Mouse (Mus musculus) megakaryocyte progenitor cell, adult 5-6 weeks (primary cell): ENCODE results near the gene Dcdc2b. TPM values are rescaled to one million over a fixed set of nuclear protein-coding genes. Genes with fewer than 3 reads are reported as not detected.
A peak's percentile ranks its signal among the peaks of the same experiment; 100 is the strongest.

ENCODE experiments used
- ATAC-seq: replicated peaks from 2 replicates; pipeline ENCODE4 v1.8.0; 2016; ENCODE audit warnings: mild to moderate bottlenecking, moderate TSS enrichment, inconsistent platforms; ENCODE audit not compliant: poor library complexity
- total RNA-seq, 2 experiments: library from RNA; stranded (forward) in 1 of 2; stranded (reverse) in 1 of 2; fragments of 157-497, 149-512 nt in 1 of 2; fragments of 200-1000 nt in 1 of 2; gene quantifications; 2 replicates each; pipeline versions ENCODE4 v1.2.3 to v1.2.4; 2015 to 2017

Dcdc2b gene
- 1.3 TPM in 1 of 2 replicates, not detected in the other for total RNA-seq (2015)
- 0.81 TPM in 1 of 2 replicates, not detected in the other for total RNA-seq (2017)

DNA sequence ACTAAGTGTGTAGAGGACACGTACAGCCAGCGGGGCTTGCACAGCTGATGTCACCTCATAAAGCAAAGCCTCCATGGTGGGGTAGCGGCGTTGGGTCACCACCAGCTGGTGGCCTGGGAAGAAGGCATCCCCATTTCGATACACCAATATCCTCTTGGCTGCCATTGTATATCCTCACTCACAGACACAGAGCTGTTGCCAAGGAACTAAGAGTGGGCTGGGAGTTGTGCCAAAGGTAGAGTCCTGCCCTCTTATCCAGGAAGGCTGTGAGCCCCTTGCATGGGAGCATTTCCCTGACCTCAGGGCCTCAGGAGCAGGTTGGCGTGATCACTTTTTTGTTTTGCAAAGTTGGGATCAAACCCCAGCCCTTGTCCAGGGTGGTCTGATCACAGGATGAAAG is at the start of gene Dcdc2b:
Gene Dcdc2b, minus strand, starts transcription at position 165 of the 400 bp plus-strand sequence.
- ATAC-seq = no peak

DNA sequence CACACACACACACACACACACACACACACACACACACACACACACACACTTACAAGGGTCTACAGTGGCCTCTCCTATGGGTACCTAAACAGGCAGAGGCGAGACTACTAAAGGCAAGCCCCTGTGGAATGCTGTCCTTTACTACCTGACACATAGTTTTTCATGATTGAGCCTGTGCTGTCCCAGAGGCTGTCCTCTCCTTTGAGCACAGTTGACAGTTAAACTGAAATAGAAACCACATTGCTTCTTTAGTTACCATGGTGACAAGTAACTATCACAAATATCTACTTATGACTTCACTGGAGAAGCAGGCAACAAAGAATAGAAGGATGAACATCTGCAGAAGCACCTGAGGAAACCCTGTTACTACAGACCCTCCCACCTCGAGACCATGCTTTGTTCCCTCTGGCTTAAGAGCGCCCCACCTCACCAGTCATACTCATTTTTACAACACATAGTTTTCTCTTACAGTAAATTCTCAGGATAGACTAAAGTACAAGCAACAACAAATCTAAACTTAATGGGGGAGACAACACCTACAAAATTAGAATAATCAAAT is 48.3 kb upstream of the Dcdc2b start:
- ATAC-seq = no peak

DNA sequence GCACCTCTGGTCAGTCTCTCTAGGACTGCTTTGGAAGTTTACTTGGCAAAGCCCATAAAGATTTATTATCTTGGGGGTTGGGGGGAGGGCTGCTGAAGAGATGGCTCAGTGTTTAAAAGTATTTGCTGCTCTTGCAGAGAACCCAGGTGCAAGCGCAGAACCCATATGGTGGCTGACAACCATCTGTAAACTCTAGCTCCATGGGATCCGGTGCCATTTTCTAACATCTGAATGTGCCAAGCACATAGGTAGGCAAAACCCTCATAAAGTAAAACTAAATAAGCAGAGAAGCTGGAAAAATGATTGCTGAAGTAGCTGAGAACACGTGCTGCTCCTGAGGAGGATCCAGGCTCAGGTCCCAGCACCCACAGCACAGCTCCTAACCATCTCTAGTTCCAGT is 47.5 kb upstream of the Dcdc2b start:
- ATAC-seq = no peak

DNA sequence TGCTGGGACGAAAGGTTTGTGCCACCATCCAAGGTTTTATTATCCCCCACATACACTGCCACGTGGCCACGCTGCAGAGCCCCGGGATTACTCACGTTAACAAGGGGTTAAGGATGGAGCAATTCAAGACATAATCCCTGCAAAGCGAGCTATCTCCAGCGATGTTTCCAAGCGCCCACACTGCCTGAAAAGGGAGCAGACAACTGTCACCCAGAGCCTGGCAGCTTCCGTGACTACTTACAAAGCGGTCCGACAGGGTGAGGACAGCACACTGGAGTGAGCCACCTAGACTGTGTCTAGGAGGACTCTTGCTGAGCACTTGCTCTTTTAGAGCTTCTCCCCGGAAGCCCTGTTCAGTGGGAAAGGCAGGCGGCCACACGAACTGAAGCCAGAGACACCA is 40.7 kb upstream of the Dcdc2b start:
- no peak for ATAC-seq

DNA sequence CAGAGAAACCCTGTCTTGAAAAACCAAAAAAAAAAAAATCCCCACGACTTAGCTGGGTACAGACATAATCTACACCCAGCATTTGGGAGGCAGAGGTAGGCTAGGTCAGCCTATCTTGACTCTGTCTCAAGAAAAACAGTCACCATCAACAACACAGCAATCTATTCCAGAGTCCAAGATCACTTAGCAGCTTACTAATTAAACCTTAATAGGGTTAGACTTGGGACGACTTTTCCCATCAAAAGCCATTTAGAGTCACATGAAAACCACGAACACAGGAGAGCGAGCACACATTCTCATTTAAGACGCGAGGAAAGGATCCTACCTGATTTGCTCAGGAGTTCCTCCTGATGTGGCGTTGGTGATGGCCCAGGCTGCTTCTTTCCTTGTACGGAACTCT is 36.3 kb upstream of the Dcdc2b start:
- ATAC-seq = no peak

DNA sequence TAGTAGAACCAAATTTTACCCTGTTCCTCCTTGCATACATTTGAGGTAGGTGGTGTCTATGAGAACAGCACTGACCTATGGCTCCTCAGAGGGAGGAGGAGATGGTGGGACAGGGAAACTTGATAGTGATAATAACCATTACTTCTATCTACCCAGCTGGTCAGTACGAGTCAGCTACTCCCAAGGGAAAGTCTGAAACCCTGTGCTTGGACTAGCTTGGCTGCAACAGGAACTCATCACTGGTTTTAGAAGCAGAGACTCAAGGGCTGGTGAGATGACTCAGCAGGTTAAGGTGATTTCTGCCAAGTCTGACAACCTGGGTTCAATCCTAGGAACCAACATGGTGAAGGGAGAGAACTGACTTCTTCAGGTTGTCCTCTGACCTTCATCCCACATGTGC is 34.6 kb upstream of the Dcdc2b start:
- no peak for ATAC-seq

DNA sequence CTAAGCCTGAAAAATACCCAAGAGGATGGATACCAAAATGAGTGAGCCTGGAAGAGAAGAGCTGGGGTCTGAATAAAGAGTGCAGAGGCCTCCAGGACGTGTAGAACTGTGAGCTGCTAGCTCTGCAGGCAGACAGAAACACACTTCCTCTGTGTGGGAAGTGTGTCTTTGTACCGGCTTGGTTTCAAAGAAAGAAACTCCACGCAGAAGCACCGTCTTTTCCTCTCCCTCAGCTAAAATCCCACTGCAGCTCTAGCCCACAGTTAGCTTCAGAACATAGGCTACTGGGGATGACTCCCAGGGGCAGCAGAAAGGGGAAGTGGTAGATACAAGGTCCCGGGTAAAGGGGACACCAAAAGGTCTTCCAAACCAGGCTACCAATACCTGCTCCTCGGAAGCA is 31.1 kb upstream of the Dcdc2b start:
- no peak for ATAC-seq

DNA sequence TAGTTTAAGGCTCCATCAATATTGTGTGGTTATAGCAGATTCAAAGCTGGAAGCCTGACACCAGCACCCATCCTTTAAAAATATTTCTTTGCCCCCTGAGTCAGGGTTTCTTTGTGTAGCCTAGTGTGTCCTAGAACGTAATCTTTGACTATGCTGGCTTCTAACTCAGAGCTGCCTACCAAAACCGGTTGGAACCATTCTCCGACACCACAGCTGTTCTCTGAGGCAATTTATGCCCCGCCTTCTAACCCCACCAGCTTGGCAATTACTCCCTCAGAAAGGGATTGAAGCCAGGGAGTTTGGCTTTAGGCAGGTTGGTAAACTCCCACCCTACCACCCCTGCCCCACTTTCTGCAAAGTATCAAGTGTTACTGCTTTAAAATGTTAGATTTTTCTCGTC is 27.7 kb upstream of the Dcdc2b start:
- ATAC-seq = no peak

DNA sequence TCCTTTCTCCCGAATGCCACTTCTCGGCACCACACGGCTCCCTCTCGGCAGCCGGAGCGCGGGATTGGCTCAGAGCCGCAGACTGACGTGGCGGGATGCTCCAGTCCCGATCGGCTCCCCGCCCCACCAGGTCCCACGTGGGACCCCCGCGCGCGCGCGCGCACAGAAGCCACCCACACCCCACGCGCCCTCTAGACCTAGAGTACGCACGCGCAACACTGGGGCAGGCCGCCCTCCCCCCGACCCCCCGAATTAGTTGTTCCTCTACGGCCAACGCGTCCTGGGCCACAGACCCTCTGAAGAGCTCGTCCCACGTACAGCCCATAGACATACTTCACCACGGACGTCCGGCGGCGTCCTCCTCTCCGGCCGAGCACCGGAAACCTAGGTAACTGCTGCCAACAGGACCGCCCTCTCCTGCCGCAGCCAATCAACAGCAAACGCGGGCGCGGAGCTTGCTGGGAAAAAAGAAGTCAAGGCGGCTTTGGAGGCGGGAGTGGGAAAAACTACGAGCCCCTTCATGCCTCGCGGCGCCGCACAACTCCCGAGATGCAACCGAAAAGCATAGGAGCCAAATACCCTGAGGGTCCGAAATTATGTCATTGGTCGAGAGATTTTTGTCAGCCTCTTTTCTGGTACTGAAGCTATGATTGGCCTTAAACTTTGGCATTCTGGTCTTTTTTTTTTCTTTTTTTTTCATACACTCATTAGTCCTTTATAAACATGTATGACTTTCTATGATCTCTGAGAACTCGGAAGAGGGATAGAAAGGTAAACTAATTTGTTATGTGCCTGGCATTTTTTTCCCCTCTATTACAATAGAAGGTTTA is 26.8 kb upstream of the Dcdc2b start, which contains the start of gene Txlna:
Gene Txlna, minus strand, starts transcription at position 428 of the 830 bp plus-strand sequence.
- ATAC-seq = peak; percentile 88

DNA sequence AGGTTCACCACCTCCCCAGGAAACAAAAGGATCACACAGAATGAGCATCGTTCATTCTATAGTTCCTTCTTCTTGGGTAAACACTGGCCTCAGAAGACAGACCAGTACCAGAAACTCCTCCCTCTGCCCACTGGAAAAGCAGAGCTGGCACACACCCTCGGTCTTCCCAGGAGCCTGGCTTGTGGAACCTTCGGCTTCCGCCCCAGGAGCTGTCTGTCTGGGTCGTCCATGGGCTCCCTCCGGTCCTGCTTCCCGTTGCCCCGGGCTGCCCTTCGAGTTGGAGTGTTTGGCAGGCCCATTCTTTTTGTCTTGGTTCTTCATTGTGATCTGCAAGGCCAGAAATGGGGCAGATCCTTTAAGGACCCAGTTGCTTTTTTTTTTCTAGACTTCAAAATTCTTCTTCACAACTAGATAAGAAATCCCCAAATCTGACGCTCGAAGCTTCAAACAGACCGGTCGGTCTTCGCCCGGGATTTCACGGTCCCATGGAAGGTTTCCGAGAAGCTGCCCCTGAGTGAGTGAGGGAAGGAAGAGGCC is 26.1 kb upstream of the Dcdc2b start:
- 0 out of 2 replicates have a peak, but pooled peaks have one; percentile 3 for ATAC-seq

DNA sequence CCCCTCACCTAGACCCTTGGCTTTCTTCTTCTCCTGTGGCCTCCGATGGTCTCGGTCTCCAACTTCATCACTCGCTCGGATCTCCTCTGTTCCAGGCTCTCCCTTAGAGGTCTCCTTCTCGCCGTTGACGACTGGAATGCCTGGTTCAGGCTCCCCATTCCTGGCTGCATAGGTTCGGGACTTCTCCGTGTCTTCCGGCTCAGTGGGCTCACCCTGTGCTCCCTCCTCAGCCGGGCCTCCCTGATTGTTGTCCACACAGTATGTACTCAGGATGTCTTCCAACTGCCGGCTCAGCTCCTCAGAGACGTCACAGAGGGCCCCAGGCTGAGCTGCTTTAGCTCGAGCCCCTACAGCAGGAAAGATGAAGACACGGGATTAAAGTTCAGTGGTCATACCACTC is 25.2 kb upstream of the Dcdc2b start:
- no peak for ATAC-seq

DNA sequence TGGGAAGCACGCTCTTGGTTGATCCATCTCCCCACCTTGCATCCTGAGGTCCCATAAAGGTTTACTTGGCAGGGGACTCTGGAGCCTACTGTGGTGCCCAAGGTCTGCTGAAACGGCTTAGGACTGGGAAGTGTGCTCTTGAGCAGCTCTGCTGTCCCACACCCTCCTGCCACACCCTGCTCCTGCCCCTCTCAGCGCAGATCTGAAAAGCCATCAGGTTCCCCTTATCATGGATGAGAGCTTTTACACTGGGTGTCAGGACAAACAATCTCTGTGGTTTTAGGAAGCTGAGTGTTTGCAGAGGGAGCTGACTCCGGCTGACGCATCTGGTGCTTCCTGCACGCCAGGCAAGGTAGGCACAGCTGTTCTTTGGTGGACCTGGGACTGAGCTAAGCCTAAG is 19.8 kb upstream of the Dcdc2b start:
- ATAC-seq = peak; percentile 55

DNA sequence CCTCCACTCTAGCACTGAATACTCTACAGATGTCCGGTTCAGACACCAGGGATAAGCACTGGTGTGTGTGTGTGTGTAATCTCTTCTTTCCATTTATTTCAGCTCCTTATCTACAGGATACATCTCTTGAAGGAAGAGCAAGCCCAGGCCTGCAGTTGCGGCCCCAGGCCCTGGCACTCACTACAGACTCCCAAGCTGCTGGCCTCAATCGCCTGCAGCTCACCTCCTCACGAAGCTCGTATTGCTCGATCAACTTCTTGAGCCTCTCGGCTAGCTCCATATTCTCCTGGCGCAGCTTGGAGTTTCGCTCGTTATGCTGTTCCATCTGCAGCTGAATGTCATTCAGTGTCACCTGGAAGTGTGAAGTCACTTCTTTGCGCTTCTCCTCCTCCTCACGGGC is 17.8 kb upstream of the Dcdc2b start:
- no peak for ATAC-seq

DNA sequence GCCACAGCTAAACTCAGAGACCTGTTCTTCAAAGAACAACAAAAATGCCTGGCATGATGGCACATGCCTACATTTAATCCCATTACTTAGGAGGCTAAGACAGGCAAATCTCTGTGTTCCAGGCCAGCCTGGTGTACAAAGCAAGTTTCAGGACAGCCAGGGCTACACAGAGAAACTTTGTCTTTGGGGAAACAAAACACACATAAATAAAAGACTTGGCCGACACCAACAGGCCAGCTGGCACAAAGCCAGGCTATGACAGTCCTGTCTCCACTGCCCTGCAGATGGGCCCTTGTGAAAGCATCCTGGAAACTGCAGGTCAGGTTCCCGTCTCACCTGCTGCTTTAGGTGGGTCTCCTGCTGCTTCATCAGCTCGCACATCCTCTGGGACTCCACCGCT is 16.9 kb upstream of the Dcdc2b start:
- no peak for ATAC-seq

DNA sequence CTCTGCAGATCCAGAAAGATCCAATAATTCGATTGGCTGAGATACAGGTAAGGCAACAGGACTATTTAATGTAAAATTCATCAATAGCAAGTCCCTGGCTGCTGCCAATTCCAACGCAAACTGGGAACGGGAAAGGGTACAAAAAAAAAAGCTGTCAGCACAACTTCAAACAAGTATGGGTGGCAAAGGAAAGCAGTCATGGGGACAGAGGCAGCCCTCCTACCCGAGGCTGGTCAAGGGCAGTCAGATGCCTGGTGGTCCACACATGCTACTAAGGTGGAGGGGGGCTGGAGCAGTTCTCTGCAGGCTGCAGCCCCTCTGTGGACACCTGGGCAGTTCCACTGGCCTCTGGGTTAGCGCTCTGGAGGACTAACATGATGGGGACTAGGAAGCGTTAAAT is 12.0 kb upstream of the Dcdc2b start:
- no peak for ATAC-seq

DNA sequence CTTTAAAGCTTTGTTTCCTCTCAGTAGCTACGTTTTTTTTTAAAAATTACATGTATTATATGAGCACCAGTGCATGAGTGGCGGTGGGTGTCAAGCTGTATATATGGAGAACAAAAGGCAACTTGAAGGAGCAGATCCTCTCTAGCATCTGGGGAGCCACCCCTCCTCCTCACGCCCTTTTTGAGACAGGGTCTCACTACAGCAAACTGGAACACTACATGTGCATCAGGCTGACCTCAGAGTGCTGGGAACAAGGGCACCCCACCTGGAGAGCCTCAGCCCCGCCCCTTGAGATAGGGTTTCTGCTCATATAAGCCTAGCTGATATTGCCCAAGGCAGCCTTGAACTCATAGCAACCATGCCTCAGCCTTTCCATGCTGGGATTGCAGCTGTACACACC is 11.4 kb upstream of the Dcdc2b start:
- ATAC-seq = no peak

DNA sequence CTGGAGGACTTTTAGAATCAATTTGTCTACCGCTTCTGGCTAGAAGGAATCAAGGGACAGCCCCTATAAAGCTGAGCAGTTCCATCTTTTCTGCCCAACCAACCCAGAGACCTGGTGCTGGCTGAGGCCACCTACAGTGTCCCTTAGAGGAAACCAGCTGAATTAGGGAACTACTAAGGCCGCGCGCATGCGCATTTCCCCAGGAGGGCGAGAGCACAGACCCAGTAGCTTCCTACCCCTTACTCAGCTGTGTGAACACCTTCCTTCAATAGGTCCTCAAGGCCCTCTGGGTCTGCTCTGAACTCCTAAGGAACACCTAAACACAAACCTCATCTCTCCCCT is 10.9 kb upstream of the Dcdc2b start:
- ATAC-seq = peak; percentile 50

DNA sequence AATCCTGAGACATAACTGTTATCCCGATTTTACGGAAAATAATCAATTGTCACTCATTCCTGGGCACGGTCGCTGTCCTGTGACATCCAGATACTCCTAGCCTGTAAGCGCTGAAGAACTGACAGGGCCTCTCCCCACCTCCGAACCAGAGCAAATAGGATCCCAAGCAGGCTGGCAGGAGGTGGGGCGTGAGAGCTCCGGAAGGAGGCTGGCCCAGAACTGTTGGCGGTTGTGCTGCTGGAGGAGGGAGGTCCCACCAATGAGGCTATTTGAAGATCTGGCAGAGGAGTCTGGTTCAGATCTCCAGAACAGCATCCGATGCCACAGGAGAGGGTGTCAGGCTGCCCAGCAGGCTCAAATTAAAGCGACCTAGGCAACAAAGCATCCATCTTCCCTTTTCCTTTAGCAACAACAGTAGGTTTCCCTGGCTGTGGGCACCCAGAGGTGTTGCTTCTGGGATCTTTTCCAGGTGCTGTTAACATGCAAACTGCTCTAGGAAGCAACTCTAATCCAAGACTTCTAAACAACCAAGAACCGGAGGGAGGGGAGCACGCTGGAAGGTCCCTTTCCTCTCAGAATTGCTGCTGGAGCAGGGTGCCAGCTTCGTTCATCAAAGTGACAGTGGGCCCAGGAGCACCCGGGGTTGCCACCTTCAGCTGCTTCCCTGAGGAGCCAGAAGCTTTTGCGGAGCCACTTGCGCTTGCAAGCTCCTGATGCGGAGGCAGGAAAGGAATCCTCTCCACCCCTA is 10.4 kb upstream of the Dcdc2b start:
- ATAC-seq = peak; percentile 91

DNA sequence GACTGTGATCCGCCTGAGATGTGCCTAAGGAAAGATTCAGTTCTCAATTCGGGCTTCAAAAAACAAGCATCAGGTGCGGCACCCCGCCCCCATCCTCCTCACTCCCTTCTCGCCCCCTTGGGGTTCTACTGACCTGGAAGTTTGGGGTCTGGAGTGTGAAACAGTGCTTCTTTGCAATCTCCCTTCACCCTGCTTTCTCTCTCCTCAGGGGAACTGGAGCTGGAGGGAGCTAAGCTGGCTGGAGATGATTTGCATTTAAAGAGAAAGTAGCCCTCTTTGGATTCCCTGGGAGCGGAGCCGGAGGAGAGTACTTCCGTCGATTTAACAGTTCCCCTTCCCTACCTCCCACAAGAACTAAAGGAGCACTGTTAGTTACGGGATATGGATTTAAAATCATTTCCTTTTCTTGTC is 9.6 kb upstream of the Dcdc2b start, which contains the start of gene Ccdc28b:
Gene Ccdc28b, minus strand, starts transcription at position 267 of the 411 bp plus-strand sequence.
- 0 out of 2 replicates have a peak, but pooled peaks have one; percentile 4 for ATAC-seq

DNA sequence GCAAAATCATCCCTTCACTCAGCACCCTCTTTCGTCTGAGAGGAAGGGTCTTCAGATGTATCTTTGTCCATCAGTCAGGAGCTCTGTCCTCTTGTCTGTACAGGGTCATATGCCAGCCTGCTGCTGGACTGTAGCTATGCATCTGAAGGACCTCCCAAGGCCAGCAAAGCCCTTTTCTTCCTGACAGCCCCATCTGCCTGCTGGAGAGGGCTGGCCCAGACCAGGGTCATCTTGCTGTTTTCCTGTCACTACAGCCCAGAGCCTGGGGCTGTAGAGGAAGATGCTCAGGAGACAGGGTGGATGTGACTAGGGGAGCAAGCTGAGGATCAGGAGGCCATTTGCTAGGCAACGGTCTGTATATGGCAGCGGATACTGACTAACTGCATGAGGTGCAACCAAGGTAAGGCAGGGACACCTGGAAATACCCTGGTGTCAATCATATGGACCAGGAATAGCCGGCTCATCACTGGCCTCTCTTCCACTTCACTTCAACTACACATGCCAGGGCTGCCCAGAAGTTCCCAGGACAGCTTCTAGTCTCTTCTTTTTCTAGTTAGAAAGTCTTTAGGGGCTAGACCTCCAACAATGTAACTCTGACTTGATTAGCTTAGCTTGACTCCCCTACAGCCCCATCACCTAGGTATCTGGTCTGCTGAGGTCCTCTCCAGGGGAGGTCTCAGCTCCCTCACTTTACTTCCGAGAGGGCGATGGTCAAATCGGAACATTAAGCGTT is 8.9 kb upstream of the Dcdc2b start:
- ATAC-seq = no peak
